Mouse (Mus musculus) left cerebral cortex, postnatal 25 days (tissue): ENCODE data around the gene Zkscan5. TPM values are rescaled to one million over a fixed set of nuclear protein-coding genes. Genes with fewer than 3 reads are reported as not detected.

Experiments used
- total RNA-seq, 2 experiments: library from RNA; stranded (reverse); gene quantifications; 2 replicates each; pipeline ENCODE4 v1.2.3; 2021

Gene Zkscan5
- total RNA-seq, 2 experiments from 2014 or later = 10.2 to 11.7 TPM

Other genes with a start within 250 kb of the Zkscan5 start
- gene Smurf1, start 238.7 kb upstream of the Zkscan5 start, total RNA-seq = 10 to 100 TPM; 33.2 to 36.9 TPM
- gene Gm4871, start 171.8 kb upstream of the Zkscan5 start, total RNA-seq = not detected
- gene 1700018F24Rik, start 161.6 kb upstream of the Zkscan5 start, total RNA-seq = not detected
- 100 to 1,000 TPM; 203 to 205 TPM for gene Arpc1a, start 120.7 kb upstream of the Zkscan5 start, total RNA-seq
- not detected for gene Kpna7, start 120.5 kb upstream of the Zkscan5 start, total RNA-seq
- gene Arpc1b, start 90.3 kb upstream of the Zkscan5 start, total RNA-seq = 10 to 100 TPM; 23.0 to 25.1 TPM
- gene Pdap1, start 64.3 kb upstream of the Zkscan5 start, total RNA-seq = 10 to 100 TPM; 89.7 to 91.5 TPM
- 10 to 100 TPM; 81.0 to 85.3 TPM for gene Bud31, start 64.2 kb upstream of the Zkscan5 start, total RNA-seq
- gene Ptcd1, start 37.5 kb upstream of the Zkscan5 start, total RNA-seq = 10 to 100 TPM; 18.8 to 19.8 TPM
- 10 to 100 TPM; 21.4 to 21.7 TPM for gene Cpsf4, start 37.3 kb upstream of the Zkscan5 start, total RNA-seq
- gene Atp5j2, start 12.5 kb upstream of the Zkscan5 start, total RNA-seq = 100 to 1,000 TPM; 262 to 266 TPM
- 10 to 100 TPM; 11.5 to 12.6 TPM for gene Zkscan14, start 2.7 kb upstream of the Zkscan5 start, total RNA-seq
- 10 to 100 TPM; 29.9 to 32.5 TPM for gene Zfp655, start 27.2 kb downstream of the Zkscan5 start, total RNA-seq
- 10 to 100 TPM; 17.2 to 19.1 TPM for gene Zscan25, start 75.9 kb downstream of the Zkscan5 start, total RNA-seq
- gene Cyp3a57, start 140.7 kb downstream of the Zkscan5 start, total RNA-seq = not detected